Mouse (Mus musculus) neural tube, embryonic 14.5 days (tissue): ENCODE results near the gene Iqck. TPM values are rescaled to one million over a fixed set of nuclear protein-coding genes. Genes with fewer than 3 reads are reported as not detected.

Source experiments
- ATAC-seq: fragments of 200-750 bp; cut with Nextera tagmentation; 2 replicates; pipeline ENCODE4 v1.8.0; 2017; ENCODE audit warnings: low read depth, mild to moderate bottlenecking, moderate TSS enrichment, moderate library complexity
- H3K27ac ChIP-seq: fragments of 300-500 bp; sonication (generic); 2 replicates; pipeline ENCODE4 v1.5.1; 2014; ENCODE audit warnings: low read depth, mild to moderate bottlenecking, control low read depth, low read length, moderate library complexity, mixed read lengths
- H3K27me3 ChIP-seq: fragments of 300-500 bp; sonication (generic); 2 replicates; pipeline ENCODE4 v1.6.1; 2014; ENCODE audit warnings: low read length; ENCODE audit not compliant: control insufficient read depth, insufficient read depth
- H3K36me3 ChIP-seq: fragments of 300-500 bp; sonication (generic); 2 replicates; pipeline ENCODE4 v1.6.1; 2014; ENCODE audit warnings: low read length, mixed read lengths; ENCODE audit not compliant: control insufficient read depth, insufficient read depth
- H3K4me1 ChIP-seq: fragments of 300-500 bp; sonication (generic); 2 replicates; pipeline ENCODE4 v1.6.1; 2014; ENCODE audit warnings: low read length; ENCODE audit not compliant: control insufficient read depth, insufficient read depth
- H3K4me2 ChIP-seq: fragments of 300-500 bp; sonication (generic); 2 replicates; pipeline ENCODE4 v1.6.1; 2014; ENCODE audit warnings: mild to moderate bottlenecking, low read depth, low read length, control low read depth
- H3K4me3 ChIP-seq: fragments of 300-500 bp; sonication (generic); 2 replicates; pipeline ENCODE4 v1.5.1; 2014; ENCODE audit warnings: low read depth, low read length, control low read depth, mixed read lengths
- H3K9ac ChIP-seq: fragments of 300-500 bp; sonication (generic); replicated peaks from 2 replicates; pipeline ENCODE4 v1.6.1; 2014; ENCODE audit warnings: low read depth, mild to moderate bottlenecking, control low read depth, low read length, mixed read lengths
- H3K9me3 ChIP-seq: fragments of 300-500 bp; sonication (generic); 2 replicates; pipeline ENCODE4 v1.6.1; 2016; ENCODE audit warnings: low read length; ENCODE audit not compliant: control insufficient read depth
- WGBS: fragments of 180-500 bp; shearing (Covaris S2); extraction: QIAGEN DNeasy Blood & Tissue Kit; methylation state at CpG from one replicate; pipeline ENCODE4 v1.1.7; 2014; 5-methylcytosine and 5-hydroxymethylcytosine counted together
- polyA plus RNA-seq: library from polyadenylated mRNA; unstranded; fragments of >200 nt; fragmentation: Nextera tagmentation; extraction: Ambion mirVana; gene quantifications from 2 replicates; pipeline ENCODE4 v1.2.1, GENCODE M21; 2014

Iqck gene
- polyA plus RNA-seq, 1 experiment from 2014 or later: 3.4 TPM

- Histone ChIP-seq H3K36me3 (no peaks in the 10 kb centered on the region), H3K27me3 (no peaks in the 10 kb centered on the region), H3K4me2 (no peak overlapping the region), H3K9ac (no peak overlapping the region), H3K4me1 (no peaks in the 10 kb centered on the region), H3K9me3 (no peaks in the 10 kb centered on the region), H3K27ac (no peak overlapping the region), H3K4me3 (no peak overlapping the region)
- WGBS: 66% methylated on average over 10 of the region's 10 CpGs
- no peak for ATAC-seq
Measured at GRCm38 (mm10) chr7:118919261-118920006, 63.9 kb downstream of the Iqck start.

DNA sequence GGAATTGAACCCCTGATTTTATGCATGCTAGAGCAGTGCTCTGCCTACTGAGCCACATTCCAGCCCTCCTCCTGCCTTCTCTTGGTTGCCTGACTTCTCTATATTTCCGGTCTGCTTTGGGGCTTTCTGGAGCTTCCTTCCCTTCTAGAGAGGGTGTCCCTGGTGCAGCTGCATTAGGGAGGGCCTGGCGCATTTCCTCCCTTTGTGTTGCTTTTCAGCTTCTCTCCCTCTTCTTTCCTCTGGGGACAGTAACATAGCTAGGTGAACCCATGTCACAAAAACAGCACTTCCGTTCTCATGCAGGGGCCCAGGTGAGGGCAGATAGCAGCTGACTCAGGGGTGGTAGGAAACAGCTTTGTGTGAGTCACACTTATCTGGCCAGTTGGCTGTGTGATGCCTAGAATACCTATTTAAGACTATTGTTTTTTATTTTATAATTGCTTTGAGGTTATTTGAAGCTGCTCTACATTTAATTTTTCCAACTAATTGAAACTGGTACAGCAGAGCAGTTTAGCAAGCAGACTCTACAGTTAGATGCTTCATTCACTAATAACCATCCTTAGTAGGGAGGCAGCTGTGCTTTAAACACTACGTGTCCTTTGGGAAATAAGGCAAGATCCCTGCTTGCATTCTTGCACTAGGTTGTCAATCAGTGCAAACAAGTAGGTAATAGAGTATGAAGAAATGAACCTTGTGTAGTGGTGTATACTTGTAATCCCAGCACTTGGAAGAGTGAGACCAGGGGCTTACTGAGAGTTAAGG is 67.1 kb downstream of the Iqck start:
- Histone ChIP-seq H3K4me3 (no peak overlapping the region), H3K27ac (no peak overlapping the region), H3K36me3 (no peaks in the 10 kb centered on the region), H3K9ac (no peak overlapping the region), H3K4me2 (no peak overlapping the region), H3K4me1 (no peaks in the 10 kb centered on the region), H3K9me3 (no peaks in the 10 kb centered on the region), H3K27me3 (no peaks in the 10 kb centered on the region)
- WGBS: 68% methylated on average over 4 of the region's 4 CpGs
- no peak for ATAC-seq

GRCm38 (mm10) chr7:118925547-118925946 is 70.0 kb downstream of the Iqck start:
- Histone ChIP-seq H3K4me1 (no peaks in the 10 kb centered on the region), H3K27me3 (no peaks in the 10 kb centered on the region), H3K9ac (no peak overlapping the region), H3K9me3 (no peaks in the 10 kb centered on the region), H3K4me2 (no peak overlapping the region), H3K36me3 (no peaks in the 10 kb centered on the region), H3K4me3 (no peak overlapping the region), H3K27ac (no peak overlapping the region)
- 88% methylated on average over 3 of the region's 3 CpGs for WGBS
- no peak for ATAC-seq

DNA sequence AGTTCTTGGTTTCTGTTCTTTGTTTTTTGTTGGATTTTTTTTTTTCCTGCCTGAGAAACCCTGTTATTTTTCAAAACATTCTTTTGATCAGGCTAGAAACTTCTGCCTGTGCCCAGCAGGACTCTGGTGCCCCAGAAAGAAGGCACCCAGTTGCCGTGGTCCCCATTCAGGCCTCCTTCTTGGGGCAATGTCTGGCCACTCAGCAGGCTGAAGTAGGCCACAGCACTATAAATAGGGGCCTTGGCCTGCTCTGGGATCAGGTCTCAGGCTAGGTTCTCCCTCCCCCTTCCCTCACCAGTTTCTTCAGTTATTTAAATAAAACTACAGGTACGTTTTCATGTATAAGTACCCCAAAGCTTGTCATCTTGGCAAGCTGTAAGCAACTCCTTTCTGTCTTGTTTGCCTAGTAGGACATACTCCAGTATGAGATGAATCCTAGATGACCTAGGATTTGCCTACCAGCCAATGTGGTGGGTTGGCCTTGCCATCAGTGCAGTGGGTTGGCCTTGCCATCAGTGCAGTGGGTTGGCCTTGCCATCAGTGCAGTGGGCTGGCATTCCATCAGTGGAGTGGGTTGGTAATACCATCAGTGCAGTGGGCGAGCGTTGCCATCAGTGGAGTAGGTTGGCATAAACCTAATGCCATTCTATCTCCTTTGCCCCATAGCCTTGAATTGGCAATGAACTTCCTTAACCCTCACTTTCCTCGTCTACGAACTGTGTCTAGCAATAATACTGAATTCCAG is 71.1 kb downstream of the Iqck start:
- Histone ChIP-seq H3K4me3 (no peak overlapping the region), H3K9me3 (no peaks in the 10 kb centered on the region), H3K4me2 (no peak overlapping the region), H3K27ac (no peak overlapping the region), H3K4me1 (no peaks in the 10 kb centered on the region), H3K9ac (no peak overlapping the region), H3K27me3 (no peaks in the 10 kb centered on the region), H3K36me3 (no peaks in the 10 kb centered on the region)
- WGBS: 82% methylated on average over 6 of the region's 6 CpGs
- no peak for ATAC-seq

- WGBS: 96% methylated on average over 2 of the region's 2 CpGs
- no peak for ATAC-seq
Measured at GRCm38 (mm10) chr7:118927279-118927678, 71.7 kb downstream of the Iqck start.

GRCm38 (mm10) chr7:118928316-118928715 is 72.8 kb downstream of the Iqck start:
- Histone ChIP-seq H3K4me3 (no peak overlapping the region), H3K27me3 (no peaks in the 10 kb centered on the region), H3K27ac (no peak overlapping the region), H3K4me2 (no peak overlapping the region), H3K9me3 (no peaks in the 10 kb centered on the region), H3K4me1 (no peaks in the 10 kb centered on the region), H3K36me3 (no peaks in the 10 kb centered on the region), H3K9ac (no peak overlapping the region)
- ATAC-seq: no peak
- WGBS: 94% methylated on average over 3 of the region's 3 CpGs

More at GRCm38 (mm10) chr7:118927279-118927678, 71.7 kb downstream of the Iqck start:
- no peak overlapping the region for H3K27ac ChIP-seq
- no peaks in the 10 kb centered on the region for H3K9me3 ChIP-seq
- H3K36me3 ChIP-seq: no peaks in the 10 kb centered on the region
- no peak overlapping the region for H3K9ac ChIP-seq
- no peaks in the 10 kb centered on the region for H3K4me1 ChIP-seq
- H3K27me3 ChIP-seq: no peaks in the 10 kb centered on the region
- H3K4me3 ChIP-seq: no peak overlapping the region
- H3K4me2 ChIP-seq: no peak overlapping the region

DNA sequence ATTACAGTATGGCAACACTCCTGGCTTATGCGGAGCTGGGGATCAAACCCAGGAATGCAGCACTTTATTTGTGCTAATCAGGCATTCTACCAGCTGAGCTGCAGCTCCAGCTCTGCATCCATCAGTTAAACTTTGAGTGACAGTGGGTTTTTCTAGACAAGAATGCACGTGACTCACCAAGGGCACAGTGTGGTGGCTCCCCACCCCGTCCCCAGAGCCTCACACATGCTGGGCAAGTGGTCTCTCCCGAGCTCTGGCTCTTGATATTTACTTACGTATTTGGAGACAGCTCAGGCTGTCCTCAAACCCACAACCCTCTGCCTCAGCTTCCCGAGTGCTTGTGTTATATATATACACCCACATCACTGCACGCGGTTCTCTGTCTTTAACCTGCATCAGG is 73.4 kb downstream of the Iqck start:
- Histone ChIP-seq H3K4me2 (no peak overlapping the region), H3K9me3 (no peaks in the 10 kb centered on the region), H3K27me3 (no peaks in the 10 kb centered on the region), H3K4me3 (no peak overlapping the region), H3K27ac (no peak overlapping the region), H3K4me1 (no peaks in the 10 kb centered on the region), H3K9ac (no peak overlapping the region), H3K36me3 (no peaks in the 10 kb centered on the region)
- WGBS: 69% methylated on average over 8 of the region's 8 CpGs
- ATAC-seq: no peak

GRCm38 (mm10) chr7:118929601-118930311 is 74.2 kb downstream of the Iqck start:
- ATAC-seq: no peak
- no peaks in the 10 kb centered on the region for H3K9me3 ChIP-seq
- H3K4me2 ChIP-seq: no peak overlapping the region
- H3K36me3 ChIP-seq: no peaks in the 10 kb centered on the region
- no peaks in the 10 kb centered on the region for H3K27me3 ChIP-seq
- H3K27ac ChIP-seq: no peak overlapping the region
- H3K4me1 ChIP-seq: no peaks in the 10 kb centered on the region
- no peak overlapping the region for H3K4me3 ChIP-seq
- 34% methylated on average over 16 of the region's 16 CpGs for WGBS
- H3K9ac ChIP-seq: no peak overlapping the region
